Mouse (Mus musculus): ENCODE results near the gene Armc2. TPM values are rescaled to one million over a fixed set of nuclear protein-coding genes. Genes with fewer than 3 reads are reported as not detected.

The Armc2 gene
- total and polyA plus RNA-seq, 2 experiments from 2014 or later: 1.7 to 3.3 TPM

DNA sequence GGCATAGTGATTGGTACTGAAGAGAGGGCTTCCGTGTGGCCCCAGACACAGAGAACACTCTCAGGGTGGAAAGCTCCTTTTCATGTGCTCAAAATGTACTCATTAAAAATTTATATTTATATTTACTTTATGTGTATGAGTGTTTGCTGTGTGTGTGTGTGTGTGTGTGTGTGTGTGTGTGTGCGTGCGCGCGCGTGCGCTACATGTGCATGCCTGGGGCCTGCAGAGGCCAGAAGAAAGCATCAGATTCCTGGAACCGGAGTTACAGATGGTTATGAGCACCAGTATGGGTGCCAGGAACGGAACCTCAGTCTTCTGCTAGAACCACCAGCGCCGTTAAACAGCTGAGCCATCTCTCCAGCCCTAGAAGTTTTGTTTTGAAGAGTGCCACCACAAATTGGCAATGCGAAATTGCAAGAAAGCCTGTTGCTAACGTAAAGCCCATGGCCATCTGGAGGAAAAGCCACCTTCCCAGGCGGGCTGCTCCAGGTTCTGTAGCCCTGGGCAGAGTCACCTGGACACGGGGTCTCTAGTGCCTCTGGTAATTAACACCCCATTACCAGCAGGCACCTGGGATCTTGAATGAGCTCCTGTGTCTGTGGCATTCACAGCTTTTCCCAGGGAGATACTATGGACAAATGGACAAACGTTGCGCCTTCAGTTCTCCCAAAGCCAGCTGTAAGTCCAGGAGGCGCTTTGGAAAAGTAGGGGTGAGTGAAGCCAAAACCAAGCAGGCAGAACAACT, 38.4 kb upstream of the Armc2 start:
- no peak overlapping the region for H3K27ac ChIP-seq (ENCODE audit: low read depth)
- H3K27me3 ChIP-seq (ENCODE audit: control insufficient read depth, insufficient read depth, low read length): no peaks in the 10 kb centered on the region
- WGBS: 83% methylated on average over 18 of the region's 18 CpGs
- no peaks in the 10 kb centered on the region for H3K36me3 ChIP-seq (replicated peaks; ENCODE audit: control insufficient read depth, insufficient read depth, low read length)
- peak overlapping the region; percentile 26; the same call in 1 of the 2 replicates for H3K4me2 ChIP-seq (ENCODE audit: low read depth, low read length)
- ATAC-seq (ENCODE audit: insufficient read depth, low read depth): no peak
- no peak overlapping the region for H3K9ac ChIP-seq (replicated peaks; ENCODE audit: low read depth, low read length)
- TF ChIP-seq CTCF (IDR thresholded peaks at IDR 0.05; ENCODE audit: low read depth) (no peak), EP300 (IDR thresholded peaks at IDR 0.05; ENCODE audit: low read depth) (no peak)
- DNase-seq (ENCODE audit: low spot score): no peak
- no peaks in the 10 kb centered on the region for H3K9me3 ChIP-seq (replicated peaks; ENCODE audit: control insufficient read depth, low read length)
- H3K4me1 ChIP-seq (ENCODE audit: control insufficient read depth, insufficient read depth): no peaks in the 10 kb centered on the region
- no peak overlapping the region for H3K4me3 ChIP-seq (ENCODE audit: low read depth, low read length)

GRCm38 (mm10) chr10:42055224-42056165, 37.3 kb upstream of the Armc2 start:
- Histone ChIP-seq H3K9ac (replicated peaks; ENCODE audit: low read depth, low read length) (no peak overlapping the region), H3K4me1 (ENCODE audit: control insufficient read depth, insufficient read depth) (no peaks in the 10 kb centered on the region), H3K27ac (ENCODE audit: low read depth) (no peak overlapping the region), H3K36me3 (replicated peaks; ENCODE audit: control insufficient read depth, insufficient read depth, low read length) (no peaks in the 10 kb centered on the region), H3K4me3 (ENCODE audit: low read depth, low read length) (peak overlapping the region; percentile 16; the same call in 1 of the 2 replicates), H3K9me3 (replicated peaks; ENCODE audit: control insufficient read depth, low read length) (no peaks in the 10 kb centered on the region), H3K27me3 (ENCODE audit: control insufficient read depth, insufficient read depth, low read length) (no peaks in the 10 kb centered on the region), H3K4me2 (ENCODE audit: low read depth, low read length) (peak overlapping the region; percentile 30; the same call in 1 of the 2 replicates)
- DNase-seq (ENCODE audit: low spot score) (no peak), ATAC-seq (ENCODE audit: insufficient read depth, low read depth) (peak; percentile 84)
- TF ChIP-seq CTCF (IDR thresholded peaks at IDR 0.05; ENCODE audit: low read depth) (no peak), EP300 (IDR thresholded peaks at IDR 0.05; ENCODE audit: low read depth) (0 out of 2 replicates have a peak, but pooled peaks have one; percentile 23)
- WGBS: 54% methylated on average over 28 of the region's 29 CpGs

GRCm38 (mm10) chr10:42051069-42051468, 32.8 kb upstream of the Armc2 start:
- Histone ChIP-seq H3K36me3 (replicated peaks; ENCODE audit: control insufficient read depth, insufficient read depth, low read length) (no peaks in the 10 kb centered on the region), H3K4me1 (ENCODE audit: control insufficient read depth, insufficient read depth) (no peaks in the 10 kb centered on the region), H3K27ac (ENCODE audit: low read depth) (no peak overlapping the region), H3K4me3 (ENCODE audit: low read depth, low read length) (no peak overlapping the region), H3K9me3 (replicated peaks; ENCODE audit: control insufficient read depth, low read length) (no peaks in the 10 kb centered on the region), H3K4me2 (ENCODE audit: low read depth, low read length) (no peak overlapping the region), H3K27me3 (ENCODE audit: control insufficient read depth, insufficient read depth, low read length) (no peaks in the 10 kb centered on the region), H3K9ac (replicated peaks; ENCODE audit: low read depth, low read length) (no peak overlapping the region)
- DNase-seq (ENCODE audit: low spot score) (no peak), ATAC-seq (ENCODE audit: insufficient read depth, low read depth) (no peak)
- TF ChIP-seq CTCF (IDR thresholded peaks at IDR 0.05; ENCODE audit: low read depth): no peak
- TF ChIP-seq EP300 (IDR thresholded peaks at IDR 0.05; ENCODE audit: low read depth): no peak
- 53% methylated on average over 6 of the region's 6 CpGs for WGBS

GRCm38 (mm10) chr10:42048648-42049047, 30.4 kb upstream of the Armc2 start:
- H3K9ac ChIP-seq (replicated peaks; ENCODE audit: low read depth, low read length): no peak overlapping the region
- peaks cover 2% of the 10 kb centered on the region; the same call in 1 of the 2 replicates for H3K4me1 ChIP-seq (ENCODE audit: control insufficient read depth, insufficient read depth)
- no peaks in the 10 kb centered on the region for H3K27me3 ChIP-seq (ENCODE audit: control insufficient read depth, insufficient read depth, low read length)
- H3K36me3 ChIP-seq (replicated peaks; ENCODE audit: control insufficient read depth, insufficient read depth, low read length): no peaks in the 10 kb centered on the region
- TF ChIP-seq EP300 (IDR thresholded peaks at IDR 0.05; ENCODE audit: low read depth) (no peak), CTCF (IDR thresholded peaks at IDR 0.05; ENCODE audit: low read depth) (no peak)
- WGBS: 86% methylated on average over 8 of the region's 8 CpGs
- no peak overlapping the region for H3K4me2 ChIP-seq (ENCODE audit: low read depth, low read length)
- H3K4me3 ChIP-seq (ENCODE audit: low read depth, low read length): no peak overlapping the region
- H3K27ac ChIP-seq (ENCODE audit: low read depth): no peak overlapping the region
- no peaks in the 10 kb centered on the region for H3K9me3 ChIP-seq (replicated peaks; ENCODE audit: control insufficient read depth, low read length)
- ATAC-seq (ENCODE audit: insufficient read depth, low read depth) (no peak), DNase-seq (ENCODE audit: low spot score) (no peak)

DNA sequence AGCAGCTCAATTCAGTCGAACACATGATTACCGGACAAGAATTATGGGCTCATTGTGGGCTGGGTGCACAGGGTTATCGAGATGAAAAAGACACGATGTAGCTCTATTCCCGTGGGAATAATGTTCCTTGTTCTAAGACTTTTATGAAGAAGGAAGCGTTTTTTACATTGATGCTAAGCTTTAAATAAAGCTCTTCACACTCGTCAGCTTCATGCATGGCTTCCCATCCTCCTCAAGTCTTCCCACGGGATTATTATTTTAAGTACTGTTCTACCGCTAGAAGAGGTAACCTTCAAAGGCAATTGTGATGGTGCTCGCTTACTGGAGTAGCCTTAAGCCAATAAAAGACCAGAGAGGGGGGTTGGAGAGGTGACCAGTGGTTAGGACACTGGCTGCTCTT, 26.3 kb upstream of the Armc2 start:
- Histone ChIP-seq H3K4me3 (ENCODE audit: low read depth, low read length) (no peak overlapping the region), H3K27me3 (ENCODE audit: control insufficient read depth, insufficient read depth, low read length) (no peaks in the 10 kb centered on the region), H3K4me1 (ENCODE audit: control insufficient read depth, insufficient read depth) (peaks cover 12% of the 10 kb centered on the region), H3K27ac (ENCODE audit: low read depth) (no peak overlapping the region), H3K4me2 (ENCODE audit: low read depth, low read length) (no peak overlapping the region), H3K9ac (replicated peaks; ENCODE audit: low read depth, low read length) (no peak overlapping the region), H3K36me3 (replicated peaks; ENCODE audit: control insufficient read depth, insufficient read depth, low read length) (no peaks in the 10 kb centered on the region), H3K9me3 (replicated peaks; ENCODE audit: control insufficient read depth, low read length) (no peaks in the 10 kb centered on the region)
- WGBS: 79% methylated on average over 10 of the region's 10 CpGs
- no peak for TF ChIP-seq CTCF (IDR thresholded peaks at IDR 0.05; ENCODE audit: low read depth)
- TF ChIP-seq EP300 (IDR thresholded peaks at IDR 0.05; ENCODE audit: low read depth): no peak
- ATAC-seq (ENCODE audit: insufficient read depth, low read depth) (no peak), DNase-seq (ENCODE audit: low spot score) (no peak)
